Mouse (Mus musculus) MEL (cell line): ENCODE data around the gene Ubr1. TPM values are rescaled to one million over a fixed set of nuclear protein-coding genes. Genes with fewer than 3 reads are reported as not detected.

Experiments used
- DNase-seq: peaks from one replicate; pipeline ENCODE4 v3.0.0; 2011; ENCODE audit warnings: low read depth, low spot score
- H3K27ac ChIP-seq: 2 replicates; pipeline ENCODE4 v1.5.1; 2012; ENCODE audit warnings: low read depth, mild to moderate bottlenecking, control low read depth, low read length, moderate library complexity; ENCODE audit not compliant: control insufficient read depth
- H3K27me3 ChIP-seq, 2 experiments: fragments of 150-350 bp in 1 of 2; sonication (generic) in 1 of 2; 2 replicates each; pipeline ENCODE4 v1.6.1; 2012; ENCODE audit warnings: low read length in 2 of 2, mild to moderate bottlenecking in 2 of 2, improper control_type of control experiment in 1 of 2, moderate library complexity in 1 of 2; ENCODE audit not compliant: insufficient read depth in 2 of 2, control insufficient read depth in 1 of 2
- H3K36me3 ChIP-seq, 2 experiments: 2 replicates each; pipeline ENCODE4 v1.6.1; 2012 to 2014; ENCODE audit warnings: low read length in 2 of 2, improper control_type of control experiment in 1 of 2, inconsistent platforms in 1 of 2, mild to moderate bottlenecking in 1 of 2; ENCODE audit not compliant: insufficient read depth in 2 of 2, control insufficient read depth in 1 of 2
- H3K4me1 ChIP-seq, 2 experiments: fragments of 150-350 bp in 1 of 2; sonication (generic) in 1 of 2; 2 replicates each; pipeline ENCODE4 v1.6.1; 2012; ENCODE audit warnings: low read length in 2 of 2, improper control_type of control experiment in 1 of 2, mild to moderate bottlenecking in 1 of 2; ENCODE audit not compliant: insufficient read depth in 2 of 2, control insufficient read depth in 1 of 2
- H3K4me3 ChIP-seq, 2 experiments: fragments of 150-350 bp in 1 of 2; sonication (generic) in 1 of 2; 2 replicates each; pipeline ENCODE4 v1.5.1; 2012; ENCODE audit warnings: low read depth in 2 of 2, low read length in 2 of 2, mild to moderate bottlenecking in 2 of 2, moderate library complexity in 2 of 2, control low read depth in 1 of 2, improper control_type of control experiment in 1 of 2; ENCODE audit not compliant: control insufficient read depth in 1 of 2, insufficient read depth in 1 of 2
- H3K79me2 ChIP-seq: 2 replicates; pipeline ENCODE4 v1.6.1; 2012; ENCODE audit warnings: mild to moderate bottlenecking, low read length, moderate library complexity; ENCODE audit not compliant: control insufficient read depth, poor library complexity, insufficient read depth
- H3K9ac ChIP-seq: 2 replicates; pipeline ENCODE4 v1.6.1; 2012; ENCODE audit warnings: low read depth, mild to moderate bottlenecking, control low read depth, low read length, moderate library complexity; ENCODE audit not compliant: control insufficient read depth, poor library complexity, severe bottlenecking
- H3K9me3 ChIP-seq: fragments of 150-350 bp; sonication (generic); replicated peaks from 2 replicates; pipeline ENCODE4 v1.6.1; 2012; ENCODE audit warnings: mild to moderate bottlenecking, low read length, improper control_type of control experiment, moderate library complexity; ENCODE audit not compliant: insufficient read depth
- BHLHE40 ChIP-seq: IDR thresholded peaks from 2 replicates; pipeline ENCODE4 v1.6.1; 2012; ENCODE audit warnings: low read depth, mild to moderate bottlenecking, inconsistent platforms, low read length, improper control_type of control experiment, borderline replicate concordance
- CHD2 ChIP-seq: IDR thresholded peaks from 2 replicates; pipeline ENCODE4 v1.6.1; 2011; ENCODE audit warnings: low read length, improper control_type of control experiment
- CTCF ChIP-seq, 3 experiments: IDR thresholded peaks in 2 of 3; conservative IDR thresholded peaks in 1 of 3; 2 replicates each; pipeline ENCODE4 v1.5.1; 2011 to 2012; ENCODE audit warnings: low read length in 3 of 3, low read depth in 2 of 3, mild to moderate bottlenecking in 2 of 3, improper control_type of control experiment in 1 of 3, inconsistent platforms in 1 of 3, mixed read lengths in 1 of 3, moderate library complexity in 1 of 3; ENCODE audit not compliant: control insufficient read depth in 1 of 3, insufficient read depth in 1 of 3, poor library complexity in 1 of 3, severe bottlenecking in 1 of 3
- E2F4 ChIP-seq: IDR thresholded peaks from 2 replicates; pipeline ENCODE4 v1.6.1; 2011; ENCODE audit warnings: low read depth, low read length, improper control_type of control experiment, borderline replicate concordance
- EP300 ChIP-seq, 2 experiments: IDR thresholded peaks; 2 replicates each; pipeline ENCODE4 v1.6.1; 2011; ENCODE audit warnings: improper control_type of control experiment in 2 of 2, low read length in 2 of 2, low read depth in 1 of 2, mild to moderate bottlenecking in 1 of 2
- HCFC1 ChIP-seq: IDR thresholded peaks from 2 replicates; pipeline ENCODE4 v1.6.1; 2012; ENCODE audit warnings: low read depth, mild to moderate bottlenecking, inconsistent platforms, low read length, improper control_type of control experiment, moderate library complexity
- KAT2A ChIP-seq: conservative IDR thresholded peaks from 2 replicates; pipeline ENCODE4 v1.6.1; 2012; ENCODE audit warnings: low read depth, low read length, improper control_type of control experiment, inconsistent platforms
- MAFK ChIP-seq: IDR thresholded peaks from 2 replicates; pipeline ENCODE4 v1.6.1; 2011; ENCODE audit warnings: low read depth, mild to moderate bottlenecking, low read length, improper control_type of control experiment, borderline replicate concordance
- MAZ ChIP-seq: IDR thresholded peaks from 2 replicates; pipeline ENCODE4 v1.6.1; 2012; ENCODE audit warnings: low read depth, mild to moderate bottlenecking, inconsistent platforms, low read length, improper control_type of control experiment
- MEF2A ChIP-seq: IDR thresholded peaks from 2 replicates; pipeline ENCODE4 v1.6.1; 2014; ENCODE audit warnings: low read depth, mild to moderate bottlenecking, inconsistent platforms, low read length, improper control_type of control experiment; ENCODE audit not compliant: poor library complexity, insufficient replicate concordance, severe bottlenecking; ENCODE audit errors: extremely low read depth
- MYC ChIP-seq: IDR thresholded peaks from 2 replicates; pipeline ENCODE4 v1.6.1; 2011; ENCODE audit warnings: low read depth, mild to moderate bottlenecking, low read length, improper control_type of control experiment, moderate library complexity
- NELFE ChIP-seq: IDR thresholded peaks from 2 replicates; pipeline ENCODE4 v1.6.1; 2011; ENCODE audit warnings: low read depth, low read length, improper control_type of control experiment
- NRF1 ChIP-seq: IDR thresholded peaks from 2 replicates; pipeline ENCODE4 v1.6.1; 2014; ENCODE audit warnings: low read depth, mild to moderate bottlenecking, inconsistent platforms, low read length, improper control_type of control experiment, moderate library complexity; ENCODE audit not compliant: poor library complexity, insufficient read depth, severe bottlenecking
- POLR2A ChIP-seq, 2 experiments: IDR thresholded peaks; 2 replicates each; pipeline ENCODE4 v1.6.1; 2011 to 2012; ENCODE audit warnings: low read length in 2 of 2, mild to moderate bottlenecking in 2 of 2, control low read depth in 1 of 2, improper control_type of control experiment in 1 of 2, low read depth in 1 of 2, moderate library complexity in 1 of 2; ENCODE audit not compliant: control insufficient read depth in 1 of 2, insufficient read depth in 1 of 2, poor library complexity in 1 of 2
- POLR2AphosphoS2 ChIP-seq: IDR thresholded peaks from 2 replicates; pipeline ENCODE4 v1.6.1; 2011; ENCODE audit warnings: low read length, improper control_type of control experiment
- RAD21 ChIP-seq: IDR thresholded peaks from 2 replicates; pipeline ENCODE4 v1.6.1; 2011; ENCODE audit warnings: mild to moderate bottlenecking, low read depth, low read length, improper control_type of control experiment
- RCOR1 ChIP-seq: IDR thresholded peaks from 2 replicates; pipeline ENCODE4 v1.6.1; 2012; ENCODE audit warnings: low read depth, mild to moderate bottlenecking, inconsistent platforms, low read length, improper control_type of control experiment
- SMC3 ChIP-seq: IDR thresholded peaks from 2 replicates; pipeline ENCODE4 v1.6.1; 2011; ENCODE audit warnings: low read depth, low read length, improper control_type of control experiment
- TBP ChIP-seq: IDR thresholded peaks from 2 replicates; pipeline ENCODE4 v1.8.0; 2011; ENCODE audit warnings: low read depth, low read length, improper control_type of control experiment
- TCF12 ChIP-seq: IDR thresholded peaks from 2 replicates; pipeline ENCODE4 v1.6.1; 2014; ENCODE audit warnings: low read depth, mild to moderate bottlenecking, inconsistent platforms, low read length, improper control_type of control experiment, moderate library complexity
- USF1 ChIP-seq: IDR thresholded peaks from 2 replicates; pipeline ENCODE4 v1.6.1; 2014; ENCODE audit warnings: low read depth, mild to moderate bottlenecking, inconsistent platforms, low read length, improper control_type of control experiment, moderate library complexity
- USF2 ChIP-seq, 2 experiments: IDR thresholded peaks; 2 replicates each; pipeline ENCODE4 v1.6.1; 2011 to 2012; ENCODE audit warnings: improper control_type of control experiment in 2 of 2, low read length in 2 of 2, borderline replicate concordance in 1 of 2, inconsistent platforms in 1 of 2, low read depth in 1 of 2, mild to moderate bottlenecking in 1 of 2; ENCODE audit not compliant: insufficient read depth in 1 of 2
- polyA plus RNA-seq, 2 experiments: library from polyadenylated mRNA; stranded (reverse) in 1 of 2; unstranded in 1 of 2; fragments of >175 nt in 1 of 2; fragments of >200 nt in 1 of 2; gene quantifications; 2 replicates each; pipeline versions ENCODE4 v1.2.1 to v1.2.4; 2012; ENCODE audit warnings: low replicate concordance in 2 of 2, low read depth in 1 of 2; ENCODE audit not compliant: insufficient read length in 2 of 2, insufficient read depth in 1 of 2, missing spikeins in 1 of 2
- total RNA-seq: library from RNA; depleted of rRNA; stranded (reverse); fragments of 300-350 nt; gene quantifications from 2 replicates; pipeline ENCODE4 v1.2.3, GENCODE M21; 2012

Gene Ubr1
- total and polyA plus RNA-seq, 3 experiments: 12.8 to 27.8 TPM; not detected in 1

DNA sequence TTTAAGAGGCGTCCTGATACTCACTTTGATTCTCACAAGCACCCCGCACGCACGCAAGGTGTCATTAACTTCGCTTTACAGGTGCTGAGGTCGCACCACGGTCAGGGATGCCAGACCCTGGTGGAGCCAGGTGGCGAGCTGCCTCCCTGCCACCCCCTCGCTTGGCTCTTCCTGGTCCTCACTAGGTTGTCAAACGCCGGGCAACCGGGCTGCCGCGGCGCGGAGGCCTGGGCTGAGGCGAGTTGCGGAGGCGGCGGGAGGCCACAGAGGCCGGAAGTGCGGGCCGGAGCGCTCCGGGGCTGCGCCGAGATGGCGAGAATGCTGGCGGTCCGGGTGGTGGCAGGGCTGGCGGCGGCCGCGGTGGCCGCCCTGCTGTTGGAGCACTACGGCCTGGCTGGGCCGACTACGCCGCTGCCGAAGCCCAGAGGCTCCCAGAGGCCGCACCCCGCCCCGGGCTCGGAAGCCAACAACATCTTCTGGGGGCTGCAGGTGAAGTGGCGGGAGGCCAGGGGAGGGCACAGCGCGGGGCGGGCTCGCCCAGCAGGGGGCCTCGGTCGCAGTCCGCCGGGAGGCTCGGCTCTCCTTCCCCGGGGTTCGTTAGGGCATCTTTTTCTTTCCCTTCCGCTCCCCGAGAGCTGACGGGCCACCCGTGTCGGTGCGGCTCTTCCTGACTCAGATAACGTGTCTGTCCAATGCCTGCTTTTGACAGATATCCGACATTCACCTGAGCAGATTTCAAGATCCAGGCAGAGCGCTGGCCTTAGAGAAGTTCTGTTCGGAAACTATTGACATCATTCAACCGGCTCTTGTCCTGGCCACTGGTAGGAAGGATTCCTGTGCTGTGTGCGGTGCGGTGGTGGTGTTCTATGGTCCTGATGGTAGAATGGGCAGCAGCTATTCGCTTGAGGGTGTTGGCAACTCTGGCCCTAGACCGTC lies 6.7 kb upstream of the Ubr1 start, which contains the start of gene Tmem62 (continued):
- TF ChIP-seq SMC3 (no peak), POLR2AphosphoS2 (no peak), BHLHE40 (no peak), NRF1 (no peak), RCOR1 (no peak)

DNA sequence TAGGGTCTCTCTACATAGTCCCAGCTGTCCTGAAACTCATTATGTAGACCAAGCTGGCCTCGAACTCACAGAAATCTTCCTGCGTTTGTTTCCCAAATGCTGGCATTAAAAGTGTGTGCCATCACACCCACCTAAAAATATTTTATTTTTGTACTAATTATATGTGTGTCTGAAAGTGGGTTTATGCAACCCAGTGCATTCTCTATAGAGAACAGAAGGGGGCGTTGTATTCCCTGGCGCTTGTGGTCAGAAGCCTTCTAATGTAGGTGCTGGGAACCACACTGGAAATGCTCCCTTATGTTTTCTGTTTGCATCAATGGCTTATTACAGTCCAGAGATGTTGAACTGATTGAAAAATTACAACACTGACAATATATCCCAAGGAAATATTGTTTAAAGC lies 5.8 kb upstream of the Ubr1 start:
- peak; percentile 45 to 75 (median 72) for TF ChIP-seq CTCF (IDR thresholded peaks at IDR 0.05 in 2 of 3, conservative IDR thresholded peaks at IDR 0.05 in 1 of 3; ENCODE audit: control insufficient read depth in 1 of 3, insufficient read depth in 1 of 3, low read depth in 2 of 3, low read length in 3 of 3, poor library complexity in 1 of 3, severe bottlenecking in 1 of 3)
- TF ChIP-seq TBP: peak; percentile 75; the same call in 1 of the 2 replicates
- peak; percentile 52 for TF ChIP-seq SMC3
- no peak for TF ChIP-seq MAZ
- no peak for TF ChIP-seq KAT2A
- TF ChIP-seq MYC: 0 out of 2 replicates have a peak, but pooled peaks have one; percentile 21
- peak; percentile 30 for TF ChIP-seq RAD21
- Histone ChIP-seq H3K4me1 (peaks cover 0 to 15% of the 10 kb centered on the region in 2 experiments; a peak in 3 of 4 replicates), H3K4me3 (peak overlapping the region; percentile 21 to 59), H3K9ac (peak overlapping the region; percentile 79), H3K36me3 (peaks cover 0 to 9% of the 10 kb centered on the region in 2 experiments; a peak in 2 of 4 replicates), H3K9me3 (no peaks in the 10 kb centered on the region), H3K27ac (no peak overlapping the region), H3K27me3 (no peaks in the 10 kb centered on the region), H3K79me2 (no peaks in the 10 kb centered on the region; the same call in 1 of the 2 replicates)
- DNase-seq: peak; percentile 78

DNA sequence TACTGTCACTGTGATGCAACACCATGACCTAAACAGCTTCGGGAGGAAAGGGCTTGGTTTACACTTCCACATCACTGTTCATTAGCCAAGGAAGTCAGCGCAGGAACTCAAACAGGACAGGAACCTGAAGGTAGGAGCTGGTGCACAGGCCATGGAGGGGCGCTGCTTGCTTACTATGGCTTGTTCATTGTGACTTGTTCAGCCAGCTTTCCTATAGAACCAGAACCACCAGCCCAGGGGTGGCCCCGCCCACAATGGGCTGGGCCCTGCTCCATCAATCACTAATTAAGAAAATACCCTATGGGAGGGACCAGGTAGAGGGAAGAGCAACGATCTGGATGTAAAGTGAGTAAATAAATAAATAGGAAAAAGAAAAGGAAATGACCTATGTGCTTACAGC lies 2.4 kb upstream of the Ubr1 start:
- no peaks in the 10 kb centered on the region for H3K27me3 ChIP-seq
- H3K79me2 ChIP-seq: peaks cover 10% of the 10 kb centered on the region
- peaks cover 0 to 21% of the 10 kb centered on the region in 2 experiments; a peak in 2 of 4 replicates for H3K36me3 ChIP-seq
- DNase-seq: peak; percentile 45
- H3K27ac ChIP-seq: no peak overlapping the region
- H3K4me1 ChIP-seq: peaks cover 2 to 13% of the 10 kb centered on the region in 2 experiments
- H3K9me3 ChIP-seq: no peaks in the 10 kb centered on the region
- H3K9ac ChIP-seq: no peak overlapping the region
- H3K4me3 ChIP-seq: no peak overlapping the region
- TF ChIP-seq MYC (no peak), MAZ (no peak), USF1 (no peak), MEF2A (no peak), E2F4 (no peak), TCF12 (no peak), HCFC1 (no peak), NELFE (no peak), POLR2A (IDR thresholded peaks at IDR 0.05; ENCODE audit: control insufficient read depth in 1 of 2, insufficient read depth in 1 of 2, low read depth in 1 of 2, low read length in 2 of 2, poor library complexity in 1 of 2) (no peak), MAFK (no peak), CHD2 (no peak), CTCF (IDR thresholded peaks at IDR 0.05 in 2 of 3, conservative IDR thresholded peaks at IDR 0.05 in 1 of 3; ENCODE audit: control insufficient read depth in 1 of 3, insufficient read depth in 1 of 3, low read depth in 2 of 3, low read length in 3 of 3, poor library complexity in 1 of 3, severe bottlenecking in 1 of 3) (no peak; a peak in 1 of 6 replicates), EP300 (IDR thresholded peaks at IDR 0.05; ENCODE audit: low read depth in 1 of 2, low read length in 2 of 2) (no peak), USF2 (IDR thresholded peaks at IDR 0.05; ENCODE audit: borderline replicate concordance in 1 of 2, insufficient read depth in 1 of 2, low read depth in 1 of 2, low read length in 2 of 2) (no peak)
